Mouse (Mus musculus): ENCODE results near the gene Smyd3. TPM values are rescaled to one million over a fixed set of nuclear protein-coding genes. Genes with fewer than 3 reads are reported as not detected.

Gene Smyd3
- polyA plus RNA-seq, 1 experiment: 10.6 TPM

DNA sequence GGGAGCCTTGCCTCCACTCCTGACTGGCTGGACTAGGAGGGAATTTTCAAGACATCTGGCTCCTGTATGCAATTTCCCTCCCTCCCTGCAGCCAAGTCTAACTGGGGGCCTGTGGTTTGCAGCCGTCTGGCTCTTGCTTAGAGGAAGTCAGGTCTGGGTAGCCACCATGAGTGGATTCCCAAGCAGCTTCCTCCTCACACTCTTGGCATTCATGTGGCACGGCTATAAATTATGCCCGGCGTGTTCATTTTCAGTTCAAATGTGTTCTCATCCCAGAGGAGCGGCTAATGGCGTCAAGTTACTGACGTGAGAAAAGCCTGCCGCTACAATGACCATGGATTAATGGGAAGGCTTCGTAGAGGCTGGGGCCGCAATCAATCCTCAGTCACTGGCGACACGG, 564.9 kb downstream of the Smyd3 start:
- H3K79me2 ChIP-seq (ENCODE audit: control insufficient read depth, insufficient read depth): no peaks in the 10 kb centered on the region
- no peaks in the 10 kb centered on the region for H3K79me3 ChIP-seq (ENCODE audit: low read depth)
- H3K4me3 ChIP-seq (ENCODE audit: insufficient read depth, poor library complexity, severe bottlenecking): no peak overlapping the region
- H3ac ChIP-seq (ENCODE audit: control insufficient read depth, insufficient read length, low read depth): no peak overlapping the region
- TF ChIP-seq MYOG (IDR thresholded peaks at IDR 0.05; ENCODE audit: control insufficient read depth, extremely low read depth, insufficient read length) (no peak), FOSL1 (IDR thresholded peaks at IDR 0.05; ENCODE audit: insufficient read depth, low read length, poor library complexity, severe bottlenecking) (no peak), MYOD1 (IDR thresholded peaks at IDR 0.05; ENCODE audit: control insufficient read depth, insufficient read length, low read depth) (no peak)
- H3K36me3 ChIP-seq (ENCODE audit: control insufficient read depth, insufficient read depth): no peaks in the 10 kb centered on the region
- H3K27me3 ChIP-seq (ENCODE audit: control insufficient read depth, insufficient read depth, insufficient read length): no peaks in the 10 kb centered on the region

- no peaks in the 10 kb centered on the region for H3K79me3 ChIP-seq (ENCODE audit: low read depth)
- no peaks in the 10 kb centered on the region for H3K79me2 ChIP-seq (ENCODE audit: control insufficient read depth, insufficient read depth)
- no peak overlapping the region for H3K4me3 ChIP-seq (ENCODE audit: insufficient read depth, poor library complexity, severe bottlenecking)
- no peaks in the 10 kb centered on the region for H3K27me3 ChIP-seq (ENCODE audit: control insufficient read depth, insufficient read depth, insufficient read length)
- H3ac ChIP-seq (ENCODE audit: control insufficient read depth, insufficient read length, low read depth): no peak overlapping the region
- no peaks in the 10 kb centered on the region for H3K36me3 ChIP-seq (ENCODE audit: control insufficient read depth, insufficient read depth)
- TF ChIP-seq USF1 (IDR thresholded peaks at IDR 0.05; ENCODE audit: low read depth) (no peak), MYOD1 (IDR thresholded peaks at IDR 0.05; ENCODE audit: control insufficient read depth, insufficient read length, low read depth) (no peak), MYOG (IDR thresholded peaks at IDR 0.05; ENCODE audit: control insufficient read depth, extremely low read depth, insufficient read length) (no peak), FOSL1 (IDR thresholded peaks at IDR 0.05; ENCODE audit: insufficient read depth, low read length, poor library complexity, severe bottlenecking) (no peak), CEBPB (IDR thresholded peaks at IDR 0.05; ENCODE audit: low read depth) (no peak), CTCF (IDR thresholded peaks at IDR 0.05; ENCODE audit: control insufficient read depth, insufficient read depth, insufficient read length) (no peak), MAX (IDR thresholded peaks at IDR 0.05) (no peak)
These were observed 575.4 kb downstream of the Smyd3 start for GRCm38 (mm10) chr1:178942251-178942963.

DNA sequence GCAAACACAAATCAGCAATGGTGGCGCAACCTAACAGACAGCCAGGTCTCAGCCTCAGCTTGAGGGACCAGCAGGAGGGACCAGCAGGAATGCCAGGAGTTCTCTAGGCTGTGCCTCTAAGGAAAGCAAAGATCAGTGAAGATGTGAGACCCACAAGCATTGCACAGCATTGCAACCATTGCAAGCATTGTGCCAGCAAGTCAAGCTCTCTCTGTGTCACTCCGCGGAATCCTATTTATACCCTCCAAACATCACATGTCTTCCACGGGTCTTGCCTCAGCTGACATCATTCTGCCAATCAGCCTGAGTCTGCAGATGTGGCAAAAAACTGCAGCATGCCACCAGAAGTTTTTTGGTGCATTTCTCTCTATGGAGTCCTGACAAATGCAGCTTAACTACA, 577.5 kb downstream of the Smyd3 start:
- H3K4me3 ChIP-seq (ENCODE audit: insufficient read depth, poor library complexity, severe bottlenecking): no peak overlapping the region
- no peaks in the 10 kb centered on the region for H3K36me3 ChIP-seq (ENCODE audit: control insufficient read depth, insufficient read depth)
- no peaks in the 10 kb centered on the region for H3K79me2 ChIP-seq (ENCODE audit: control insufficient read depth, insufficient read depth)
- TF ChIP-seq FOSL1 (IDR thresholded peaks at IDR 0.05; ENCODE audit: insufficient read depth, low read length, poor library complexity, severe bottlenecking): no peak
- TF ChIP-seq USF1 (IDR thresholded peaks at IDR 0.05; ENCODE audit: low read depth): no peak
- no peak for TF ChIP-seq CTCF (IDR thresholded peaks at IDR 0.05; ENCODE audit: control insufficient read depth, insufficient read depth, insufficient read length)
- TF ChIP-seq MYOD1 (IDR thresholded peaks at IDR 0.05; ENCODE audit: control insufficient read depth, insufficient read length, low read depth): no peak
- no peak for TF ChIP-seq MYOG (IDR thresholded peaks at IDR 0.05; ENCODE audit: control insufficient read depth, extremely low read depth, insufficient read length)
- no peak for TF ChIP-seq MAX (IDR thresholded peaks at IDR 0.05)
- TF ChIP-seq CEBPB (IDR thresholded peaks at IDR 0.05; ENCODE audit: low read depth): no peak
- H3ac ChIP-seq (ENCODE audit: control insufficient read depth, insufficient read length, low read depth): no peak overlapping the region
- H3K79me3 ChIP-seq (ENCODE audit: low read depth): no peaks in the 10 kb centered on the region
- no peaks in the 10 kb centered on the region for H3K27me3 ChIP-seq (ENCODE audit: control insufficient read depth, insufficient read depth, insufficient read length)

- Histone ChIP-seq H3K4me3 (ENCODE audit: insufficient read depth, poor library complexity, severe bottlenecking) (no peak overlapping the region), H3K27me3 (ENCODE audit: control insufficient read depth, insufficient read depth, insufficient read length) (no peaks in the 10 kb centered on the region), H3K79me2 (ENCODE audit: control insufficient read depth, insufficient read depth) (no peaks in the 10 kb centered on the region), H3K79me3 (ENCODE audit: low read depth) (no peaks in the 10 kb centered on the region), H3K36me3 (ENCODE audit: control insufficient read depth, insufficient read depth) (no peaks in the 10 kb centered on the region), H3ac (ENCODE audit: control insufficient read depth, insufficient read length, low read depth) (no peak overlapping the region)
- TF ChIP-seq CEBPB (IDR thresholded peaks at IDR 0.05; ENCODE audit: low read depth): no peak
- no peak for TF ChIP-seq MYOD1 (IDR thresholded peaks at IDR 0.05; ENCODE audit: control insufficient read depth, insufficient read length, low read depth)
- no peak for TF ChIP-seq USF1 (IDR thresholded peaks at IDR 0.05; ENCODE audit: low read depth)
- TF ChIP-seq MAX (IDR thresholded peaks at IDR 0.05): no peak
- no peak for TF ChIP-seq FOSL1 (IDR thresholded peaks at IDR 0.05; ENCODE audit: insufficient read depth, low read length, poor library complexity, severe bottlenecking)
- no peak for TF ChIP-seq MYOG (IDR thresholded peaks at IDR 0.05; ENCODE audit: control insufficient read depth, extremely low read depth, insufficient read length)
These were observed 580.9 kb downstream of the Smyd3 start for GRCm38 (mm10) chr1:178936976-178937375.

- Histone ChIP-seq H3ac (ENCODE audit: control insufficient read depth, insufficient read length, low read depth) (no peak overlapping the region), H3K36me3 (ENCODE audit: control insufficient read depth, insufficient read depth) (no peaks in the 10 kb centered on the region)
- TF ChIP-seq CTCF (IDR thresholded peaks at IDR 0.05; ENCODE audit: control insufficient read depth, insufficient read depth, insufficient read length) (no peak), MYOD1 (IDR thresholded peaks at IDR 0.05; ENCODE audit: control insufficient read depth, insufficient read length, low read depth) (no peak)
These were observed 581.4 kb downstream of the Smyd3 start for GRCm38 (mm10) chr1:178936457-178936856.

GRCm38 (mm10) chr1:178933953-178934637, 583.7 kb downstream of the Smyd3 start:
- H3K79me2 ChIP-seq (ENCODE audit: control insufficient read depth, insufficient read depth): no peaks in the 10 kb centered on the region
- H3K79me3 ChIP-seq (ENCODE audit: low read depth): no peaks in the 10 kb centered on the region
- no peaks in the 10 kb centered on the region for H3K36me3 ChIP-seq (ENCODE audit: control insufficient read depth, insufficient read depth)
- H3K27me3 ChIP-seq (ENCODE audit: control insufficient read depth, insufficient read depth, insufficient read length): no peaks in the 10 kb centered on the region
- no peak overlapping the region for H3ac ChIP-seq (ENCODE audit: control insufficient read depth, insufficient read length, low read depth)
- no peak for TF ChIP-seq USF1 (IDR thresholded peaks at IDR 0.05; ENCODE audit: low read depth)
- no peak for TF ChIP-seq CTCF (IDR thresholded peaks at IDR 0.05; ENCODE audit: control insufficient read depth, insufficient read depth, insufficient read length)
- TF ChIP-seq MAX (IDR thresholded peaks at IDR 0.05): no peak
- no peak for TF ChIP-seq FOSL1 (IDR thresholded peaks at IDR 0.05; ENCODE audit: insufficient read depth, low read length, poor library complexity, severe bottlenecking)
- TF ChIP-seq MYOG (IDR thresholded peaks at IDR 0.05; ENCODE audit: control insufficient read depth, extremely low read depth, insufficient read length): no peak
- no peak for TF ChIP-seq CEBPB (IDR thresholded peaks at IDR 0.05; ENCODE audit: low read depth)
- TF ChIP-seq MYOD1 (IDR thresholded peaks at IDR 0.05; ENCODE audit: control insufficient read depth, insufficient read length, low read depth): no peak
- H3K4me3 ChIP-seq (ENCODE audit: insufficient read depth, poor library complexity, severe bottlenecking): no peak overlapping the region

More at GRCm38 (mm10) chr1:178936457-178936856, 581.4 kb downstream of the Smyd3 start:
- no peak overlapping the region for H3K4me3 ChIP-seq (ENCODE audit: insufficient read depth, poor library complexity, severe bottlenecking)
- H3K27me3 ChIP-seq (ENCODE audit: control insufficient read depth, insufficient read depth, insufficient read length): no peaks in the 10 kb centered on the region
- H3K79me2 ChIP-seq (ENCODE audit: control insufficient read depth, insufficient read depth): no peaks in the 10 kb centered on the region
- no peaks in the 10 kb centered on the region for H3K79me3 ChIP-seq (ENCODE audit: low read depth)

All from C2C12 (cell line).